Mouse (Mus musculus): Measurements from ENCODE around the gene Gm29049. TPM values are rescaled to one million over a fixed set of nuclear protein-coding genes. Genes with fewer than 3 reads are reported as not detected.
"Not testable (repeated sequence)": the region's sequence is repeated elsewhere in the genome, so short reads cannot be mapped to it uniquely, and the experiment has no call there.

Gm29049 gene
- polyA plus RNA-seq (2012; rRNA removed) = not detected in 2 replicates

DNA sequence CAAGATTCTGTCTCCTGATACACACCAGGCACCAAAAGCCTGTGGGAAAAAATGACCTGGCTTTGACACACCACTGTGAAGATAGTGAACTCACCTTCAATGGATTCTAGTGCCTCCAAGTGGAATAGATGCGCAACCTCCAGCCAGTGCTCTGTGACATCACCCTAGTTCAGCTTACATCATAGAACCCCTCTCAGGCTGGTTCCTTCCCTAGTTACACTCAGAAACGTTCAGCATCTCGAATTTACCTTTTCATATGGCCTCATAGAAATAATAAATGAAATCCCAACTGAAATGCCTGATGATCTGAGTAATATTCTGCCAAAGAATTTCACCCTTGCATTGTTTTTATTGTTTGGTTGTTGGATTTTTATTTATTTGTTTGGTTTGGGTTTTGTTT is at the start of gene Gm29049:
Gene Gm29049 (minus strand): TSS at position 101 of the 400 bp plus-strand sequence.
- not testable (repeated sequence) for DNase-seq (ENCODE audit: low read depth)

Other genes with a start within 250 kb of the Gm29049 start
- not detected in 2 replicates for gene Gm20825, start 74.3 kb upstream of the Gm29049 start, polyA plus RNA-seq (2012; rRNA removed)